Mouse (Mus musculus) intestine, embryonic 15.5 days (tissue): ENCODE results near the gene Cdkl1. TPM values are rescaled to one million over a fixed set of nuclear protein-coding genes. Genes with fewer than 3 reads are reported as not detected.

Experiments used
- ATAC-seq: fragments of 200-750 bp; cut with Nextera tagmentation; 2 replicates; pipeline ENCODE4 v1.8.0; 2017; ENCODE audit warnings: moderate TSS enrichment, moderate library complexity
- H3K27ac ChIP-seq: fragments of 300-500 bp; sonication (generic); 2 replicates; pipeline ENCODE4 v1.5.1; 2015; ENCODE audit warnings: mild to moderate bottlenecking, inconsistent platforms
- H3K27me3 ChIP-seq: fragments of 300-500 bp; sonication (generic); replicated peaks from 2 replicates; pipeline ENCODE4 v1.6.1; 2015; ENCODE audit warnings: inconsistent platforms
- H3K36me3 ChIP-seq: fragments of 300-500 bp; sonication (generic); 2 replicates; pipeline ENCODE4 v1.6.1; 2015; ENCODE audit warnings: inconsistent platforms
- H3K4me1 ChIP-seq: fragments of 300-500 bp; sonication (generic); replicated peaks from 2 replicates; pipeline ENCODE4 v1.6.1; 2015; ENCODE audit warnings: inconsistent platforms
- H3K4me2 ChIP-seq: fragments of 300-500 bp; sonication (generic); replicated peaks from 2 replicates; pipeline ENCODE4 v1.6.1; 2015; ENCODE audit warnings: mild to moderate bottlenecking, inconsistent platforms
- H3K4me3 ChIP-seq: fragments of 300-500 bp; sonication (generic); replicated peaks from 2 replicates; pipeline ENCODE4 v1.5.1; 2015; ENCODE audit warnings: inconsistent platforms
- H3K9ac ChIP-seq: fragments of 300-500 bp; sonication (generic); 2 replicates; pipeline ENCODE4 v1.6.1; 2015; ENCODE audit warnings: inconsistent platforms
- H3K9me3 ChIP-seq: fragments of 300-500 bp; sonication (generic); 2 replicates; pipeline ENCODE4 v1.6.1; 2016; ENCODE audit warnings: inconsistent platforms
- WGBS: fragments of 180-500 bp; shearing (Covaris S2); methylation state at CpG from one replicate; pipeline ENCODE4 v1.1.7; 2015; 5-methylcytosine and 5-hydroxymethylcytosine counted together
- polyA plus RNA-seq: library from polyadenylated mRNA; unstranded; fragments of >200 nt; fragmentation: Nextera tagmentation; extraction: Ambion mirVana; gene quantifications from 2 replicates; pipeline ENCODE4 v1.2.1, GENCODE M21; 2015

Gene Cdkl1
- 2.7 and 2.9 TPM in 2 replicates for polyA plus RNA-seq

DNA sequence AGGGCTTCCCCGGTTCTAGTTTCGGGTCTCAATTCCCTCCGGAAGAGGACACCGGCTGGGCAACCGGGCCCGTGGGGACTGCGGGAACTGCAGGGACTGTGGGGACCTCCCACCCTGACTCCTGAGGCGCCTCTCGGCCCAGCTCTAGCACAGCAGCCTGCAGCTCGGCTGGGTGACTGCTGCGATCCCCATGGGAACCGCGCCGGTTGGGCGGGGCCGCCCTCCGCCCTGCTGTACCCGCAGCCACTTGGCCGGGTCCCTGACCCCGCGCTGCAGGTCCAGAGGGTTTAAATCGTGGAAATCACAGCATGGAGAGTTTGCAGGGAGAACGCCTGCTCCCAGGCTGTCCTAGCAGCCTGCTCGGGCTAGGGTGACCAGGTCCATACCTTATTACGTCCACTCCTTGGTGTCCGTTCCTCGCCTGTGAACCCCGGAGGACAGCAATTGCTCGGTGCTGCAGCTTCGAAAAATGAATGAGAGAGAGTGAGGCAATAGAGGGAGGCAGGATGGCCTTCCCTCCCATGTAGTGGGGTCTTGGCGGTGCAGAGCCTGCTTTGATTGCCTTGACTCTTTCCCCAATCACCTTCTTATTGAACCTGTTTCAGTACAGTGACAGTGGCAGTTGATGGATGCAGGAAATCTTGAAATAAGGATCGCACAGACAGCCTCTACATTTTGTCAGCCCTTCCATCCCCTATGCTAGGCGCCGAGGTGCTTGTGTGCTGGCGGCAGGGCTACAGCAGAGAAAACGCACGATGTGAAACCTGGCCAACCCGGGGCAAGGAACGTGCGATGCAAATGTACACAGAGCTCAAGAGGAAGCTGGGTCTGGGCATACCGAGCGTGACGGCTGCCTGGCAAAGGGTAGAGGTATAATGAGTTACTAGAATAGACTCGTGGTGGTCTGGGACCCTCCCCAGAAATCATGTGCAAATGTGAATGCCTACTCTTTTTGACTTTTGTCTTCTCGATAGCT, at the start of gene Cdkl1:
TSS of gene Cdkl1 (minus strand) at position 738 of the 976 bp plus-strand sequence.
- H3K27ac ChIP-seq, result no peak within 1 kb of the TSS
- H3K36me3 ChIP-seq, result no peaks in the 10 kb centered on the region
- H3K4me2 ChIP-seq, result peak within 1 kb of the TSS; percentile 88
- ATAC-seq, result peak; percentile 95
- H3K9ac ChIP-seq, result peak within 1 kb of the TSS; percentile 29
- H3K27me3 ChIP-seq, result no peaks in the 10 kb centered on the region
- H3K4me3 ChIP-seq, result peak within 1 kb of the TSS; percentile 45
- 2% methylated on average over 45 of the region's 45 CpGs for WGBS
- H3K9me3 ChIP-seq, result no peaks in the 10 kb centered on the region
- H3K4me1 ChIP-seq, result peaks cover 6% of the 10 kb centered on the region; the same call in 1 of the 2 replicates

DNA sequence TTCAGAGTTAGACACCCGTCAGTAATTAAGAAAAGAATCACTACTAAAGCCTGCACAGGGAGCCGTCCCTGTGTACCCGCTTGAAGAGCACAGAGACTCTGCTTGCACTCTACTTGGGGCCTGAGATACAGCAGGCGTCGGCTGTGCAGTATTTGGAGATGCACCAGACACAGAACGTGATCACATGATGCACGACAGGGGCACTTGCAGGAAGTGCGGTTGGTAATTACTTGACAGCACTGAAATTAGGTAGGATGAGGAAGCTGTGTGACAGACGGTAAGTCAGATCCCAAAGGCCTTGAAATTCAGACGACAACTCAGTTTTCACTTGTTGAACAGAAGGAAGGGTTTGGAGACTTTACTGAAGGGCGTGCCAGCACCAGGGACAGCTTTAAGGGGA, 47.3 kb upstream of the Cdkl1 start:
- H3K4me3 ChIP-seq, result no peak overlapping the region
- H3K27me3 ChIP-seq, result no peaks in the 10 kb centered on the region
- H3K4me1 ChIP-seq, result no peaks in the 10 kb centered on the region
- no peak overlapping the region for H3K27ac ChIP-seq
- WGBS, result 67% methylated on average over 11 of the region's 11 CpGs
- no peak overlapping the region for H3K4me2 ChIP-seq
- H3K36me3 ChIP-seq, result peaks cover 12% of the 10 kb centered on the region; the same call in 1 of the 2 replicates
- H3K9me3 ChIP-seq, result no peaks in the 10 kb centered on the region
- H3K9ac ChIP-seq, result no peak overlapping the region
- no peak for ATAC-seq

DNA sequence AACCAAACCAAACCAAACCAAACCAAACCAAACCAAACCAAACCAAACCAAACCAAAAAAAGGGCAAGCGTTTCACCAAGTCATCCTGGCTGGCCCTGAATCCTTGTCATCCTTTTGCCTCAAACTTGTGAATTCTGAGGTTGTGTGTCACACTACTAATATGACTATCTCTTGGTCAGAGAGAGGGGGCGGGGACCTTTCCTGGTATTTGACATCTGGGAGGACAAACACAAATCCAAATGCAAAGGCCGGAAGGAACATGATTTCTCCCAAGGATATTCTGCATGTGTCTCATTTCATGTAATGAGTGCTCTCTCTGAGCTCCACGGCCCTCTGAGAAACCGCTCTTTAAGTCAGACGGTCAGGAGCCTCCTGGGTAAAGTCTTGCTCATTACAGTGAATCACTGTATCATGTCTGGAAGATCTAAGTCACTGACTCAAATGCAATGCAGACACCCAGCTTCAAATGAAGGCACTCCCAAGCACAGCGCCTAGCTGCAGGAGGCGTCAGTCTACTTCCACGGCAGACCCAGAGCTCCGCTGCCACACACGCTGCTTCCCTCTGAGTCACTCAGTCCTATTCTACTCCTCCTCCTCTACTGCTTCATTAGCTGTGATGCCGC, 43.0 kb upstream of the Cdkl1 start:
- Histone ChIP-seq H3K4me1 (no peaks in the 10 kb centered on the region), H3K4me2 (no peak overlapping the region), H3K4me3 (no peak overlapping the region), H3K27ac (no peak overlapping the region), H3K36me3 (peaks cover 8% of the 10 kb centered on the region; the same call in 1 of the 2 replicates), H3K27me3 (no peaks in the 10 kb centered on the region), H3K9ac (no peak overlapping the region), H3K9me3 (no peaks in the 10 kb centered on the region)
- ATAC-seq, result no peak
- WGBS, result 87% methylated on average over 12 of the region's 12 CpGs

DNA sequence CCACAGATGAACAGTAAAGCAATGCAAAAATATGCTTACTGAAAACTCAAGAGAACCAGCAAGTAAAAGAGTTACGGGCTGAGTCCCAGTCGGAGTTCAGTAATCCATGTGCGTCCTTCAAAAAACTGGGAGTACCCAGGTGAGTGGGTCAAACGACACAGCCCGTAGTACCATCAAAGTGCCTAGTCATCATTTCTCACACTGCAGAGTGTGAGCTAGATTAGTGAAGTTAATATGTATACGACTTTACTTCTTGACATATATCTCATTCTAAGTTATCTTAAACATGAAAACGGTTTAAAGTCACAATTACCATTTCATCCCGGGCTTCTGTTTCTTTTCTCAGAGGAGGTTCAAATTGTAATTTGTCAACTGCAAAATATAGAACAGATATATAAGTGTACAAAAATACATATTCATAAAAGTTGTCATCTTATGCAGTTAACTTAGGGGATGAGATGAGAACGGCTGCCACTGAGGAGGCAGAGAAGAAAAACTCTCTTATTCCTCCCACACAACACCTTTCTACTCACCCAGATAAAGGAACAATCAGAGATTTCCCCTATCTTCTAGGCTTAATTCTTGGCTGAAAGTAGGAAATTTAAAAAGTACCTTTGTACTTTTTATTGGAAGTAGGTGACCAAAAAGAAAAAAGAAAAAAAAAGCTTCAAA, 40.3 kb upstream of the Cdkl1 start:
- Histone ChIP-seq H3K27me3 (no peaks in the 10 kb centered on the region), H3K4me3 (no peak overlapping the region), H3K9me3 (no peaks in the 10 kb centered on the region), H3K4me2 (no peak overlapping the region), H3K27ac (no peak overlapping the region), H3K36me3 (peaks cover 17% of the 10 kb centered on the region; the same call in 1 of the 2 replicates), H3K4me1 (no peaks in the 10 kb centered on the region), H3K9ac (no peak overlapping the region)
- 86% methylated on average over 9 of the region's 9 CpGs for WGBS
- no peak for ATAC-seq

DNA sequence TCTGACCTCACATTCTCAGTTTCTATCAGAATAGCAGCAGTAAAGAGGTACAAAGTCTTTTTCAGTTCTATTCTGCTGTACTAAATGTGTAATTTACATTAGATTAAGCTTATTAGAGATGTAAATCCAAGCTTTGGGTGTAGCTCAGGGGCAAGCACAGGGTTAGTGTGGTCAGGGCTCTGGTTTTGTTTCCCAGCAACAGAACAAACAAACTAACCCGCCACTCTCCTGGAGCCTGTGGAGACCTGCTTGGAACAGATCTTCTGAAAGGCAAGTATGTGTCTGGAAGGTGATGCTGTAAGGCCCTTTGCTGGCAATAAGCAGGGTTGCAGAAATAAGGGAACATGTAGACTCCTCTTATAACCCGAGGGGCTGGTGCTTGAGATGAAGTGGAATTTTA, 37.1 kb upstream of the Cdkl1 start:
- Histone ChIP-seq H3K9ac (no peak overlapping the region), H3K27me3 (no peaks in the 10 kb centered on the region), H3K4me3 (no peak overlapping the region), H3K36me3 (peaks cover 13% of the 10 kb centered on the region; the same call in 1 of the 2 replicates), H3K27ac (no peak overlapping the region), H3K4me2 (no peak overlapping the region), H3K9me3 (no peaks in the 10 kb centered on the region), H3K4me1 (no peaks in the 10 kb centered on the region)
- ATAC-seq, result no peak
- WGBS, result 61% methylated on average over 2 of the region's 2 CpGs

DNA sequence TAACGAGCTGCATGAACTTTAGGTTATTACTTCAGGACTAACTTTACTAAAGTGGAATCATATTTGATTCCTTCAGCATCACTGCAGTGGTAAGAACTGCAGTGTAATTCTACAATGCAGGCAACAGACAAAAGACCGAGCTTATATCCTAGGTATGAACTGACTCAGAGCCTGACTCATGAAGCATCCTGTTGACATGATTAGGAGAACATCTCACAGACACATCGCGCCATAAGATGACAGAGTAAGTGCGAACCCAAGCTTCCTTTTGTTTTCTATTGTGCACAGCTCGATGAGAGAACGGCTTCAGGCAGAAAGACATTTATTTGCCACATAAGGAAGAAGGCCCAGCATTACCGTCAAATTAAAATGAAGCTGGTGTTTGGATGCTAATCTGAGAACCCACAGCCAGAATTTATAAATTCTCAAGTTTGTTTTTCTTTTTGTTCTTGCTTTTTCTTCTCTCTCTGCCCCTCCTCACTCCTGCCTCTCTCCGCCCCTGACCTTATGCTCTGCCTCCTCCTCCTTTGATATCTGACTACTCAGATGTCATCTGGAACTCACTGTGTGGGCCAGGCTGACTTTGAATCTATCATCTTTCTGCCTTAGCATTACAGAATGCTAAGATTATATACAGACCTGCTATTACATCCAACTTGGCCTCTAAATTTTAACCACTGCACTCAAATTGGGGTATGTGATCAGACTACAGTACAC, 34.0 kb upstream of the Cdkl1 start:
- ATAC-seq, result no peak
- Histone ChIP-seq H3K9ac (no peak overlapping the region), H3K4me2 (no peak overlapping the region), H3K4me3 (no peak overlapping the region), H3K36me3 (peaks cover 29% of the 10 kb centered on the region), H3K27ac (no peak overlapping the region), H3K27me3 (no peaks in the 10 kb centered on the region), H3K9me3 (no peaks in the 10 kb centered on the region), H3K4me1 (no peaks in the 10 kb centered on the region)
- 89% methylated on average over 9 of the region's 9 CpGs for WGBS

DNA sequence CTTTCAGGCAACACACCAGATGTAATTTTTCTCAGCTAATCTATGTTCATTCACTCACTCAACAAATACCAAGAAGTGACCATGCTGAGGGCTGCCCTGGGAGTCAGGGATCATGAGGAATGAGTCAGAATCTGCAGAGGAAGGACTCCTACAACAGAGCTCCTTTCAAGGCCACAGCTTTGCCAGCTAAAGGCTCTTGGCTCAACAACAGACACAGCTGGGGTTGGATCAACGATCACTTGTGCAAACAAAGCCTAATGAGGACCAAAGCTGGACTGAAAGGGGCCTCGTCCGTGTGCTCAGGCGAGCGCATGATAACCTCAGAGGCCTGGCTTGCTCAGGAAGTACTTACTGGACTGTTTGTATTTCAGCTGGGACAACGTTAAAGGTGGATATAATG, 23.2 kb upstream of the Cdkl1 start:
- no peak overlapping the region for H3K4me3 ChIP-seq

DNA sequence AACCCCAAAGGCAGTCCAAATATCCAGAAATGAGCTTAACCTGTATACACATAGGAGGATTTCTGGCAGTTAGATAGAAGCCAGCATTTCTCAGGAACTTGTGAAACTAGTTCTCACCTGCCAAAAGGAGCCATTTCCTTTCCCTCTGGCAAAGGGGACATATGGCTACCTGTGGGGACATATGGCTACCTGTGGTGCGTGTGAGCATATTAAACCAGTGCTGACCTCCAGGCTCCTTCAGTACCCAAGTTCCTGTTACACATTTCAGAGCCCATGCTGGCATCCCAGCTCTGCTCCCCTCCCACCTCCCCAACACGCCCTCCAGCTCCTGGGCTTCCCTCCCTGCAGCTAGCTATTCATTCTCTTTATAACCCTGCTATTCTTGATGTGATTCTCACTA, 22.5 kb upstream of the Cdkl1 start:
- H3K27ac ChIP-seq, result no peak overlapping the region
- no peak overlapping the region for H3K4me2 ChIP-seq
- H3K9ac ChIP-seq, result no peak overlapping the region
- 87% methylated on average over 2 of the region's 2 CpGs for WGBS
- H3K9me3 ChIP-seq, result no peaks in the 10 kb centered on the region
- H3K36me3 ChIP-seq, result 0 out of 2 replicates have a peak, but pooled peaks cover 18% of the 10 kb centered on the region
- no peaks in the 10 kb centered on the region for H3K27me3 ChIP-seq
- H3K4me1 ChIP-seq, result peaks cover 18% of the 10 kb centered on the region; the same call in 1 of the 2 replicates
- H3K4me3 ChIP-seq, result no peak overlapping the region
- no peak for ATAC-seq

More for the DNA sequence above, 23.2 kb upstream of the Cdkl1 start:
- Histone ChIP-seq H3K27ac (peak overlapping the region; percentile 27; the same call in 1 of the 2 replicates), H3K9me3 (no peaks in the 10 kb centered on the region), H3K27me3 (no peaks in the 10 kb centered on the region), H3K4me2 (no peak overlapping the region), H3K4me1 (peaks cover 18% of the 10 kb centered on the region; the same call in 1 of the 2 replicates), H3K9ac (no peak overlapping the region), H3K36me3 (0 out of 2 replicates have a peak, but pooled peaks cover 18% of the 10 kb centered on the region)
- WGBS, result 28% methylated on average over 6 of the region's 6 CpGs
- ATAC-seq, result peak; percentile 83

DNA sequence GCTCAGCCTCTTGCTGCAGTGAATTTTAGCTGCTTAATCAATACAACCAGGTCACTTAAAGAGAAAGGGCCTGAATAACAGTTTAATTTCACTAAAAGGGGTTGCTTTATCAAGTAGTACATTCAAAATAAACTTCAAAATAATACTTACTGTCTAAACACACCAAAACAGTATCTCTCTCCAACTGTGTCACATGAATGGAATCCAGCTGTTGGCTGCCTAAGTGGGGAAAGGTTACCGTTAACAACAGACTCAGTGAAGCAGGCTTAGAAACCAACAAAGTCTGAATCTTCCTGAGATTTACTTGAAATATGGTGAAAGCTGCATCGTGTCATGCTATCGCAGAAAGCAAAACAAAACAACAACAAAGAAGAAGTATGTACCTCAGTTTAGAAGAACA, 21.9 kb upstream of the Cdkl1 start:
- no peaks in the 10 kb centered on the region for H3K9me3 ChIP-seq
- H3K27ac ChIP-seq, result no peak overlapping the region
- no peak overlapping the region for H3K9ac ChIP-seq
- no peak for ATAC-seq
- no peak overlapping the region for H3K4me3 ChIP-seq
- peaks cover 18% of the 10 kb centered on the region; the same call in 1 of the 2 replicates for H3K4me1 ChIP-seq
- WGBS, result 61% methylated on average over 3 of the region's 3 CpGs
- H3K27me3 ChIP-seq, result no peaks in the 10 kb centered on the region
- H3K36me3 ChIP-seq, result 0 out of 2 replicates have a peak, but pooled peaks cover 18% of the 10 kb centered on the region
- no peak overlapping the region for H3K4me2 ChIP-seq

DNA sequence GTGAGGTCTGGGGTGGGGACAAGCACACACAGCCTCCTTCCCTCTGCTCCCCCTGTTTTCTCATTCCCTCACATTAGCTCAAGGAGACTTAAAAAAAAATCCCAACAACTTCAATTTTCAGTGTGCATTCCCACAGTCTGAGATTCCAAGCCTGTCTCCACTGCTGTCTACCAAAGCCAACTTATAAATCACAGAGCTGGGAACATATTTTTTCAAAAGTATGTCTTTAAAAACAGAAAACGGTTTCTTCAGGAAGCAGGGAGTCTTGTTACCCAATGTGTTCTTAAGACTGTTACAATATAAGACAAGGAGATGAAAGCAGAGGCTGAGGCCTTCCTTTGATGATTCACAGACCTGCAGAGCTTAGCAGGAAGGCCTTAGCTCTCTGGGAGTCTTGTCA, 20.9 kb upstream of the Cdkl1 start:
- Histone ChIP-seq H3K36me3 (0 out of 2 replicates have a peak, but pooled peaks cover 18% of the 10 kb centered on the region), H3K4me1 (peaks cover 18% of the 10 kb centered on the region; the same call in 1 of the 2 replicates), H3K4me3 (no peak overlapping the region), H3K27me3 (no peaks in the 10 kb centered on the region), H3K9me3 (no peaks in the 10 kb centered on the region), H3K27ac (no peak overlapping the region), H3K9ac (no peak overlapping the region), H3K4me2 (no peak overlapping the region)
- no peak for ATAC-seq
- 41% methylated on average over 1 of the region's 1 CpGs for WGBS

DNA sequence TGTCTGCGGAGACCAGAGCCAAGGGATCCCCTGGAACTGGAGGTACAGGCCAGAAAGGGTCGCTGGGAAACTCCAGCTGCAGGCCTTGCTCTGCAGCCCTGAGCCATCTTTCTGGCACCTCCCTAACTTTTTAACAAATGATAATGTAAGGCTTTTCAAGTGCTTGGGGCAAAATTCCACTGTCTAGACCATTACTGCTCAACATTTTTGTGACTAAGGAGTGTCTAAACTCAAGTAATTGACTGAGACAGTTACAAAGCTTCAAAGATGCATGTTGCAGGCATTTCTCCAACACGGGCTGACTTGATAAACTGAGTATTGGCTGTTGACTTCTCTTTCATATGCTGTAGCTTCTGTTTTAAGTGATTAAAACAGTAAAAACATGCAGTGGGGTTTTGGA, 18.4 kb upstream of the Cdkl1 start:
- ATAC-seq, result no peak
- Histone ChIP-seq H3K27me3 (no peaks in the 10 kb centered on the region), H3K4me2 (no peak overlapping the region), H3K4me3 (no peak overlapping the region), H3K9ac (no peak overlapping the region), H3K36me3 (0 out of 2 replicates have a peak, but pooled peaks cover 18% of the 10 kb centered on the region), H3K27ac (no peak overlapping the region), H3K4me1 (peaks cover 12% of the 10 kb centered on the region; the same call in 1 of the 2 replicates), H3K9me3 (no peaks in the 10 kb centered on the region)
- 50% methylated on average over 3 of the region's 3 CpGs for WGBS
